Mouse (Mus musculus): ENCODE results near the gene Gm26620. TPM values are rescaled to one million over a fixed set of nuclear protein-coding genes. Genes with fewer than 3 reads are reported as not detected.

Gm26620 gene
- polyA plus RNA-seq, 1 experiment from 2014 or later = not detected

DNA sequence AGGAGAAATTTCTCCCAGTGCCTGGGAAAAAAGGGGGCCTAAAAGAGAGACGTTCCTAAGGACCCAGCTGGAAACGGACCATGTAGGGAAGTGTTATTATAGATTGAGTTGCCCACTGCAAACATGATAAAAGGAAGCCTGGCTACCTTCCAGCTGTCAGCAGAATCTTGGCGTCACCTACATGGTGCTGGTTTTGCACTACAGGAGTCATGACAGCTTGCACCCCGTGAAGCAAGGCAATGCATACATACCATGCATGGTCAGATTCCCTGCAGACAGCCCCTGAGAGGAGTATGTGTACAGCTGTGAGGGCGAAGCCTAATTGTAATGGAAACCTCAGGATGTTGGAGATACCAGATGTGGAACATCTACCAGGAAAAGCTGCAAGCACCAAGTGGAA lies 30.8 kb downstream of the Gm26620 start:
- Histone ChIP-seq H3K36me3 (ENCODE audit: control insufficient read depth, insufficient read depth, low read length) (no peaks in the 10 kb centered on the region), H3K9ac (ENCODE audit: low read length) (no peak overlapping the region)
- ATAC-seq (ENCODE audit: insufficient number of reproducible peaks, insufficient read depth, low FRiP score, low read depth) = peak; percentile 71

DNA sequence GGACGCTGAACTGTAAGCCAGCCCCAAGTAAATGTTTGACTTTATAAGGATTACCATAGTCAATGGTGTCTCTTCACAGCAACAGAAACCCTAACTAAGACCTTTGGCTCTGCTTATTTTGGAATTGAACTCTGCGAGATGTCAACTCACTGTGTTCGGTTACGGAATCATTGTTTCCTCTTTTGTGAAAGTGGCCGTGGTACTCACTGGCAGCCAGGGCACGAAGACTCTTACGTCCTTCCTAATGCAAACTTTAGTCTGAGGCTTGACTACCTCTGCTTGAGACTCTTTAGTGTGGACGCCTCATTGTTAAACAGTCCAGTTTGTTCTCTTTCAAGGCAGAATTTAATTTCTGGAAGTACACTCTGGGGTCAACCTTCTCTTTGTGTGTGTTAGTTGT lies 34.4 kb downstream of the Gm26620 start:
- ATAC-seq (ENCODE audit: insufficient number of reproducible peaks, insufficient read depth, low FRiP score, low read depth) = no peak
- WGBS = 92% methylated on average over 8 of the region's 8 CpGs
- Histone ChIP-seq H3K4me2 (ENCODE audit: low read length) (no peak overlapping the region), H3K4me1 (ENCODE audit: control insufficient read depth in 2 of 2, insufficient read depth in 2 of 2, low read length in 2 of 2) (peaks cover 4 to 15% of the 10 kb centered on the region in 2 experiments), H3K4me3 (ENCODE audit: control insufficient read depth in 1 of 2, insufficient read depth in 1 of 2, low read depth in 1 of 2, low read length in 2 of 2) (no peak overlapping the region), H3K27me3 (ENCODE audit: control insufficient read depth, insufficient read depth, low read length) (no peaks in the 10 kb centered on the region), H3K36me3 (ENCODE audit: control insufficient read depth, insufficient read depth, low read length) (no peaks in the 10 kb centered on the region), H3K27ac (replicated peaks in 1 of 2; ENCODE audit: control insufficient read depth in 1 of 2, insufficient read depth in 1 of 2, low read depth in 2 of 2, low read length in 2 of 2) (no peak overlapping the region), H3K9me3 (ENCODE audit: control insufficient read depth, low read length) (no peaks in the 10 kb centered on the region), H3K9ac (ENCODE audit: low read length) (no peak overlapping the region)

More for the DNA sequence above, 30.8 kb downstream of the Gm26620 start:
- peaks cover 6 to 15% of the 10 kb centered on the region in 2 experiments for H3K4me1 ChIP-seq (ENCODE audit: control insufficient read depth in 2 of 2, insufficient read depth in 2 of 2, low read length in 2 of 2)
- peaks cover 14% of the 10 kb centered on the region; the same call in 1 of the 2 replicates for H3K27me3 ChIP-seq (ENCODE audit: control insufficient read depth, insufficient read depth, low read length)
- H3K4me2 ChIP-seq (ENCODE audit: low read length) = peak overlapping the region; percentile 21
- WGBS = 10% methylated on average over 5 of the region's 5 CpGs
- H3K4me3 ChIP-seq (ENCODE audit: control insufficient read depth in 1 of 2, insufficient read depth in 1 of 2, low read depth in 1 of 2, low read length in 2 of 2) = no peak overlapping the region
- H3K9me3 ChIP-seq (ENCODE audit: control insufficient read depth, low read length) = no peaks in the 10 kb centered on the region
- H3K27ac ChIP-seq (replicated peaks in 1 of 2; ENCODE audit: control insufficient read depth in 1 of 2, insufficient read depth in 1 of 2, low read depth in 2 of 2, low read length in 2 of 2) = peak overlapping the region; percentile 30 to 60

DNA sequence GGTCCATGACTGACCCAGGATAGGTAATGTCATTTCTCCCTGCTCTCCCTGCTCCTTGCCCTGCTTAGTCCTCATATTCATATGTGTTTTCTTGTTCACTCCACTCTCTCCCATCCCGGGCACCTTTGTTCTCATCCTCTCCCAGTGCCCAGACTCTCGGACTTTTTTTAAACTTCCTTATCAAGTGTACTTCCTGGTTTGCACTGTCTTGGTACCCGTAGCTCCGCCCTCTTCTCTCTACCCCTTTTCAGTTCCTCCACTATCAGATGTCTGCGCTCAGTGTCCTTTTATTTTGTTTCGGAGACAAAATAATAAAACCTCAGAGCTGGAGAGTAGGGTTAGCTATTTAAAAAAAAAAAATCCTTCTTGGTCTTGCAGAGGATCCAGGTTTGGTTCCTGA lies 39.6 kb downstream of the Gm26620 start:
- ATAC-seq (ENCODE audit: insufficient number of reproducible peaks, insufficient read depth, low FRiP score, low read depth) = no peak
- Histone ChIP-seq H3K36me3 (ENCODE audit: control insufficient read depth, insufficient read depth, low read length) (no peaks in the 10 kb centered on the region), H3K27ac (replicated peaks in 1 of 2; ENCODE audit: control insufficient read depth in 1 of 2, insufficient read depth in 1 of 2, low read depth in 2 of 2, low read length in 2 of 2) (no peak overlapping the region), H3K27me3 (ENCODE audit: control insufficient read depth, insufficient read depth, low read length) (no peaks in the 10 kb centered on the region), H3K4me2 (ENCODE audit: low read length) (no peak overlapping the region), H3K9ac (ENCODE audit: low read length) (no peak overlapping the region), H3K9me3 (ENCODE audit: control insufficient read depth, low read length) (no peaks in the 10 kb centered on the region), H3K4me3 (ENCODE audit: control insufficient read depth in 1 of 2, insufficient read depth in 1 of 2, low read depth in 1 of 2, low read length in 2 of 2) (no peak overlapping the region), H3K4me1 (ENCODE audit: control insufficient read depth in 2 of 2, insufficient read depth in 2 of 2, low read length in 2 of 2) (no peaks in the 10 kb centered on the region)
- 47% methylated on average over 6 of the region's 6 CpGs for WGBS

DNA sequence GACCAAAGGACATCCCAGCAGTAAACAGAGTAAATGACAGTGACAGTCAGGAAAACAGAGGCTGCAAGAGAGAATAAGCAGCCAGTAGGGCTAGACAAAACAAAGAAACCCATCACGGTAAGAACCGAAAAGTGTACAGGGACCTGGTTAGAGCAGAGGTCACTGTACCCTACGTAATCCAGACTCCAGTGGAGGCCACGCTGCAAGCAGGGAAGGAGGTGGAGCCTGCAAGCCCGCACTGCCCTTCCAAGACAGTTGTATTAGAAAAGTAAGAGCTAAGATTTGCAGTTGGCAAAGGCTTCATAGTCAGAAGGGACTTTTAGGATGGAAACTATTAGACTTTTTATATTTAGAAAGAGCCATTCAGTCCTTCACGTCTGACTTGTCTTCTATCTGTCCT lies 42.1 kb downstream of the Gm26620 start:
- H3K9ac ChIP-seq (ENCODE audit: low read length) = no peak overlapping the region
- H3K4me3 ChIP-seq (ENCODE audit: control insufficient read depth in 1 of 2, insufficient read depth in 1 of 2, low read depth in 1 of 2, low read length in 2 of 2) = no peak overlapping the region
- H3K27me3 ChIP-seq (ENCODE audit: control insufficient read depth, insufficient read depth, low read length) = no peaks in the 10 kb centered on the region
- WGBS = 45% methylated on average over 6 of the region's 6 CpGs
- no peak for ATAC-seq (ENCODE audit: insufficient number of reproducible peaks, insufficient read depth, low FRiP score, low read depth)
- no peaks in the 10 kb centered on the region for H3K4me1 ChIP-seq (ENCODE audit: control insufficient read depth in 2 of 2, insufficient read depth in 2 of 2, low read length in 2 of 2)
- no peak overlapping the region for H3K27ac ChIP-seq (replicated peaks in 1 of 2; ENCODE audit: control insufficient read depth in 1 of 2, insufficient read depth in 1 of 2, low read depth in 2 of 2, low read length in 2 of 2)
- no peaks in the 10 kb centered on the region for H3K9me3 ChIP-seq (ENCODE audit: control insufficient read depth, low read length)
- H3K36me3 ChIP-seq (ENCODE audit: control insufficient read depth, insufficient read depth, low read length) = no peaks in the 10 kb centered on the region
- no peak overlapping the region for H3K4me2 ChIP-seq (ENCODE audit: low read length)

DNA sequence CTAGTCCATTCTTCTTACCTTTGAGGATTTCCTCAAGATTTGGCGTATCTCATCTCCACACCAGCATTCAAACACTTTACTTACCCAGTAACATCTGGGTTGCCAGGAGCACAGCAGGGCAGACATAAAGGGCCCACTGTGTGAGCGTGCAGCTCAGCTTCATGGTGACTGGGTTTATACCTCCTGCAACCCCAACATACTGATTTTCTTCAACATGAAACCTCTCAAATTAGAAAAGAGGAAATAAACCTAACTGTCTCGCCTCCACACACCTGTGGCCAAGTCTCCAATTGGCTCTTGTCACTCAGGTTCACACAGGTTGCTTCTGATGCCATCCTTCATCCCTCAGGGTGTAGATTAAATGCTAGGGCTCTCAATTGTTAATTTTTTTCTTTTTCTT lies 42.5 kb downstream of the Gm26620 start, which contains the start of gene Fcrla:
Gene Fcrla, minus strand, starts transcription at position 206 of the 400 bp plus-strand sequence.
- H3K27me3 ChIP-seq (ENCODE audit: control insufficient read depth, insufficient read depth, low read length) = no peaks in the 10 kb centered on the region
- no peak within 1 kb of the TSS for H3K9ac ChIP-seq (ENCODE audit: low read length)
- no peak within 1 kb of the TSS for H3K27ac ChIP-seq (replicated peaks in 1 of 2; ENCODE audit: control insufficient read depth in 1 of 2, insufficient read depth in 1 of 2, low read depth in 2 of 2, low read length in 2 of 2)
- no peak within 1 kb of the TSS for H3K4me2 ChIP-seq (ENCODE audit: low read length)
- H3K4me3 ChIP-seq (ENCODE audit: control insufficient read depth in 1 of 2, insufficient read depth in 1 of 2, low read depth in 1 of 2, low read length in 2 of 2) = no peak within 1 kb of the TSS
- 77% methylated on average over 3 of the region's 3 CpGs for whole genome bisulfite sequencing
- H3K9me3 ChIP-seq (ENCODE audit: control insufficient read depth, low read length) = no peaks in the 10 kb centered on the region
- H3K36me3 ChIP-seq (ENCODE audit: control insufficient read depth, insufficient read depth, low read length) = no peaks in the 10 kb centered on the region
- H3K4me1 ChIP-seq (ENCODE audit: control insufficient read depth in 2 of 2, insufficient read depth in 2 of 2, low read length in 2 of 2) = no peaks in the 10 kb centered on the region
- no peak for ATAC-seq (ENCODE audit: insufficient number of reproducible peaks, insufficient read depth, low FRiP score, low read depth)

DNA sequence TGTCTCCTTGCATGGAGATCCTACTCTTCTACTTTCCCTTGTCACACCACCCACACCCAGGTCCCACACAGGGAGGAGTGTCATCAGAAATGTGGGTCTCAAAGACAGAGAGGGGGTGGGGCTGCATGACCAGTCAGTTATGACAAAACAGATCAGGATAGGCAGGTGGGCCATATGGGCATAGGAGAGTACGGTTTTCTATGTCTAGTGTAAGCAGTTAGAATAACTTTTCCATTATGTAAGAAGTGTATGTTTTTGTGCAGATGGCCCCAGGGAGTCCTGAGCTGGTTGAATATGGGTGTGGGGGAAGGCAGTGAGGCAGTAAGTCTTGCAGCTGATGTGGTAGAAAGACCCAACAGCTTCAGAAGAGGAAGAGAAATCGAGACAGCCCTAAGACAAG lies 43.6 kb downstream of the Gm26620 start:
- no peak for ATAC-seq (ENCODE audit: insufficient number of reproducible peaks, insufficient read depth, low FRiP score, low read depth)
- Histone ChIP-seq H3K4me3 (ENCODE audit: control insufficient read depth in 1 of 2, insufficient read depth in 1 of 2, low read depth in 1 of 2, low read length in 2 of 2) (no peak overlapping the region), H3K27ac (replicated peaks in 1 of 2; ENCODE audit: control insufficient read depth in 1 of 2, insufficient read depth in 1 of 2, low read depth in 2 of 2, low read length in 2 of 2) (no peak overlapping the region), H3K27me3 (ENCODE audit: control insufficient read depth, insufficient read depth, low read length) (no peaks in the 10 kb centered on the region), H3K9me3 (ENCODE audit: control insufficient read depth, low read length) (no peaks in the 10 kb centered on the region), H3K36me3 (ENCODE audit: control insufficient read depth, insufficient read depth, low read length) (no peaks in the 10 kb centered on the region), H3K4me2 (ENCODE audit: low read length) (no peak overlapping the region), H3K9ac (ENCODE audit: low read length) (no peak overlapping the region), H3K4me1 (ENCODE audit: control insufficient read depth in 2 of 2, insufficient read depth in 2 of 2, low read length in 2 of 2) (no peaks in the 10 kb centered on the region)
- WGBS = 70% methylated on average over 2 of the region's 2 CpGs

DNA sequence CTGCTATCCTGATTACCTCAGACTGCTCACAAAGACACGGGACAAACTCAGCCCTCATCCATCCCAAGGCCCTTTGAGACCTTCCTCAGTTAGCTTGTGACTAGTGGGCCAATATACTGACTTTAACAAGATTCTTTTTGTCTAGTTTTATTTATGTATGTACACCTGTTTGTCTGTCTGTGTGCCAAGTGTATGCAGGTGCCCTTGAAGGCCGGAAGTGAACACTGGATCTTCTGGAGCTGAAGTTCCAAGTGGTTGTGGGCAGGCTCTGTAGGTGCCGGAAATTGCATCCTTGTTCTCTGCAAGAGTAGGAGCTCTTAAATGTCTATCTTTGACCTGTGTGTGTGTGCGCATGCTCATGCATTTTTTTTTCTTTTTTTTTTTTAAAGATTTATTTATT lies 44.4 kb downstream of the Gm26620 start:
- Histone ChIP-seq H3K4me3 (ENCODE audit: control insufficient read depth in 1 of 2, insufficient read depth in 1 of 2, low read depth in 1 of 2, low read length in 2 of 2) (no peak overlapping the region), H3K4me1 (ENCODE audit: control insufficient read depth in 2 of 2, insufficient read depth in 2 of 2, low read length in 2 of 2) (no peaks in the 10 kb centered on the region), H3K9me3 (ENCODE audit: control insufficient read depth, low read length) (no peaks in the 10 kb centered on the region), H3K36me3 (ENCODE audit: control insufficient read depth, insufficient read depth, low read length) (no peaks in the 10 kb centered on the region), H3K4me2 (ENCODE audit: low read length) (no peak overlapping the region), H3K9ac (ENCODE audit: low read length) (no peak overlapping the region), H3K27ac (replicated peaks in 1 of 2; ENCODE audit: control insufficient read depth in 1 of 2, insufficient read depth in 1 of 2, low read depth in 2 of 2, low read length in 2 of 2) (no peak overlapping the region), H3K27me3 (ENCODE audit: control insufficient read depth, insufficient read depth, low read length) (no peaks in the 10 kb centered on the region)
- no peak for ATAC-seq (ENCODE audit: insufficient number of reproducible peaks, insufficient read depth, low FRiP score, low read depth)
- WGBS = 86% methylated on average over 4 of the region's 4 CpGs

DNA sequence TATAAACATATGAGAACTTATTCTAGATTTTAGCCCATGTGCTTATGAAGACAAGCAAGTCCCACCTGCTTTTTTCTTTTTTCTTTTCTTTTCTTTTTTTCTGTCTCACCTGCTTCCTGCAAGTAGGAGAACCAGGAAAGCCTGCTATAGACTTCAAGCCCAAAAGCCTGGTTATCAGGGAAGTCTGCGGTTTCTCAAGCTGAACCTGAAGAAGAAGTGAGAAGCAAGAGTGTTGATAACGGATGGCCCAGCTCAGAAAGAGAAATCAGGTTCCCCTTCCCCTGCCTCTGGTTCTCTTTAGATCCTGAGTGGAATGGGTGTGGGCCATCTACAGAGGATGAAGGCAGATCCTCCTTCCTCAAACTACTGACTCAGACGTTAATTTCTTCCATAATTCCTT lies 47.2 kb downstream of the Gm26620 start:
- Histone ChIP-seq H3K4me1 (ENCODE audit: control insufficient read depth in 2 of 2, insufficient read depth in 2 of 2, low read length in 2 of 2) (no peaks in the 10 kb centered on the region), H3K27ac (replicated peaks in 1 of 2; ENCODE audit: control insufficient read depth in 1 of 2, insufficient read depth in 1 of 2, low read depth in 2 of 2, low read length in 2 of 2) (no peak overlapping the region), H3K27me3 (ENCODE audit: control insufficient read depth, insufficient read depth, low read length) (no peaks in the 10 kb centered on the region), H3K9ac (ENCODE audit: low read length) (no peak overlapping the region), H3K36me3 (ENCODE audit: control insufficient read depth, insufficient read depth, low read length) (no peaks in the 10 kb centered on the region), H3K9me3 (ENCODE audit: control insufficient read depth, low read length) (no peaks in the 10 kb centered on the region), H3K4me3 (ENCODE audit: control insufficient read depth in 1 of 2, insufficient read depth in 1 of 2, low read depth in 1 of 2, low read length in 2 of 2) (no peak overlapping the region), H3K4me2 (ENCODE audit: low read length) (no peak overlapping the region)
- no peak for ATAC-seq (ENCODE audit: insufficient number of reproducible peaks, insufficient read depth, low FRiP score, low read depth)
- WGBS = 56% methylated on average over 3 of the region's 3 CpGs

Data from heart, embryonic 14.5 days (tissue).